9 mouse cellular contexts compared by ENCODE assay signal in the genomic region with DNA sequence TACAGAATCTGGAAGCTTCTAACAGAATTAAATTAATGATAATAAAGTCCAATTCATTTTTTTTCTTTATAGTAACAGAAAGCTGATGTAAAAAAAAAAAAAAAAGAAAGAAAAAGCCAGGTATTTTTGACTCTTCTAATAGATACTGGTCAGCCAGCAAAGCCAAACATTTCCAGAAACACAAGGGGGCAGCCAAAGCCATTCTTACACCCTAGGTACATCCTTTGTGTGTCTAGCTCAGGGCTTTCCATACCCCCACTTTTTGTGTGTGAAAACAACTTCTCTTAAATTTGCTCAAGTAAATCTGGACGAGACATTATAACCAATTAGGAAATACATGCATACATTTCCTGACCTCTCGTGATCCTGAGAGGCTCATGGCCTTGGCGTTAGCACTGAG. TPM values are rescaled to one million over a fixed set of nuclear protein-coding genes. Genes with fewer than 3 reads are reported as not detected.
DNase-seq lines count a peak whose midpoint lies in the region; ATAC-seq and TF ChIP-seq lines count a peak whose summit lies in the region.
"Had no signal": no experiment of that assay in that cellular context is flagged by ENCODE, and none has a peak within 500 bp of the region (broad histone marks: within the 10 kb centered on the region; RNA-seq: fewer than 3 reads in every experiment).

No protein-coding gene starts in this region.

- no peak overlapping the region for H3K4me3 ChIP-seq in forebrain, postnatal 0 days (ENCODE audit: low read depth, low read length)
- H3K4me3 ChIP-seq in forebrain, embryonic 16.5 days (replicated peaks; ENCODE audit: low read length) = no peak overlapping the region
- no peak overlapping the region for H3K4me3 ChIP-seq in layer of hippocampus, adult 2 months
- no peak overlapping the region for H3K4me3 ChIP-seq in forebrain, embryonic 13.5 days
- H3K4me3 ChIP-seq: megakaryocyte, embryonic 14.5 days had no signal

- H3K27ac ChIP-seq in forebrain, postnatal 0 days (ENCODE audit: low read depth, low read length) = no peak overlapping the region
- H3K27ac ChIP-seq in forebrain, embryonic 16.5 days (ENCODE audit: low read length) = no peak overlapping the region
- H3K27ac ChIP-seq in layer of hippocampus, adult 2 months = no peak overlapping the region
- H3K27ac ChIP-seq in forebrain, embryonic 13.5 days = no peak overlapping the region

- peak; percentile 18; the same call in 1 of the 2 replicates for TF ChIP-seq CTCF in forebrain, postnatal 0 days (IDR thresholded peaks at IDR 0.05; ENCODE audit: low read depth)
- TF ChIP-seq CTCF in layer of hippocampus, adult 2 months (conservative IDR thresholded peaks at IDR 0.05) = peak; percentile 65
- peak; percentile 27; the same call in 1 of the 2 replicates for TF ChIP-seq CTCF in brain, embryonic 14.5 days (IDR thresholded peaks at IDR 0.05; ENCODE audit: borderline replicate concordance, extremely low read depth, insufficient read depth, insufficient read length)

- WGBS in forebrain, postnatal 0 days = 90% methylated on average over 3 of the region's 3 CpGs
- 85% methylated on average over 3 of the region's 3 CpGs for WGBS in forebrain, embryonic 16.5 days
- 88% methylated on average over 3 of the region's 3 CpGs for WGBS in forebrain, embryonic 13.5 days

- H3K9ac ChIP-seq in forebrain, postnatal 0 days = no peak overlapping the region
- no peak overlapping the region for H3K9ac ChIP-seq in forebrain, embryonic 16.5 days (replicated peaks; ENCODE audit: low read depth, low read length)
- no peak overlapping the region for H3K9ac ChIP-seq in forebrain, embryonic 13.5 days

- no peak overlapping the region for H3K4me2 ChIP-seq in forebrain, postnatal 0 days (ENCODE audit: low read depth)
- H3K4me2 ChIP-seq in forebrain, embryonic 16.5 days (ENCODE audit: low read length) = no peak overlapping the region
- H3K4me2 ChIP-seq in forebrain, embryonic 13.5 days = no peak overlapping the region

- no peak for DNase-seq in forebrain, postnatal 0 days
- DNase-seq in layer of hippocampus, adult 2 months (ENCODE audit: low spot score in 2 of 2) = no peak
- no peak for DNase-seq in layer of hippocampus, adult 9-10 months (ENCODE audit: low spot score)
- DNase-seq in A20 (ENCODE audit: low read depth, low spot score) = peak; percentile 39
- DNase-seq in brain, embryonic 14.5 days (ENCODE audit: low read depth) = peak; percentile 29
- no peak for DNase-seq in cerebellum, postnatal 4 days (ENCODE audit: low spot score in 2 of 2)

- H3K27me3 ChIP-seq in forebrain, postnatal 0 days (ENCODE audit: insufficient read depth, low read length) = no peaks in the 10 kb centered on the region
- H3K27me3 ChIP-seq in forebrain, embryonic 16.5 days (replicated peaks; ENCODE audit: control insufficient read depth, insufficient read depth, low read length) = no peaks in the 10 kb centered on the region
- no peaks in the 10 kb centered on the region for H3K27me3 ChIP-seq in forebrain, embryonic 13.5 days

- no peaks in the 10 kb centered on the region for H3K4me1 ChIP-seq in forebrain, postnatal 0 days (ENCODE audit: insufficient read depth)
- no peaks in the 10 kb centered on the region for H3K4me1 ChIP-seq in forebrain, embryonic 16.5 days (replicated peaks; ENCODE audit: control insufficient read depth, insufficient read depth, low read length)
- 0 out of 2 replicates have a peak, but pooled peaks cover 3% of the 10 kb centered on the region for H3K4me1 ChIP-seq in forebrain, embryonic 13.5 days
- H3K4me1 ChIP-seq: megakaryocyte, embryonic 14.5 days had no signal

- no peak for ATAC-seq in forebrain, postnatal 0 days
- ATAC-seq in forebrain, embryonic 16.5 days = no peak
- ATAC-seq in forebrain, embryonic 13.5 days = no peak

- no peak for TF ChIP-seq POLR2A in brain, embryonic 14.5 days (IDR thresholded peaks at IDR 0.05; ENCODE audit: borderline replicate concordance, extremely low read depth, insufficient read depth, insufficient read length, poor library complexity, severe bottlenecking)

- no peaks in the 10 kb centered on the region for H3K36me3 ChIP-seq in forebrain, postnatal 0 days (ENCODE audit: insufficient read depth)
- no peaks in the 10 kb centered on the region for H3K36me3 ChIP-seq in forebrain, embryonic 16.5 days (ENCODE audit: control insufficient read depth, insufficient read depth)
- H3K36me3 ChIP-seq in forebrain, embryonic 13.5 days (ENCODE audit: poor library complexity, severe bottlenecking) = no peaks in the 10 kb centered on the region

- H3K9me3 ChIP-seq in forebrain, postnatal 0 days (ENCODE audit: low read length) = no peaks in the 10 kb centered on the region
- no peaks in the 10 kb centered on the region for H3K9me3 ChIP-seq in forebrain, embryonic 16.5 days (ENCODE audit: control insufficient read depth, low read length)
- no peaks in the 10 kb centered on the region for H3K9me3 ChIP-seq in forebrain, embryonic 13.5 days (replicated peaks)
- H3K9me3 ChIP-seq: megakaryocyte, embryonic 14.5 days had no signal

RNA-seq across cellular contexts. Expression of gene Calhm6, which starts 24.0 kb away (rescaled TPM):
- total RNA-seq in forebrain, postnatal 0 days (2014; rRNA removed) = 0.29 TPM in 1 of 2 replicates, not detected in the other
- polyA plus RNA-seq in forebrain, postnatal 0 days (2015; fragmentation: Nextera tagmentation; extraction: Ambion mirVana) = 0.69 and 0.84 TPM in 2 replicates
- 0.19 and 0.22 TPM in 2 replicates for polyA plus RNA-seq in forebrain, embryonic 16.5 days (2015; fragmentation: Nextera tagmentation; extraction: Ambion mirVana)
- total RNA-seq in layer of hippocampus, adult 2 months (2021) = under 1 TPM; 0.44 to 0.56 TPM
- 0.23 and 0.38 TPM in 2 replicates for polyA plus RNA-seq in brain, embryonic 14.5 days (2012; rRNA removed)
- 0.21 and 0.33 TPM in 2 replicates for polyA plus RNA-seq in forebrain, embryonic 13.5 days (2015; fragmentation: Nextera tagmentation; extraction: Ambion mirVana)

RNA-seq across cellular contexts. Expression of gene Calhm5, which starts 55.5 kb away (rescaled TPM):
- 0.76 and 1.9 TPM in 2 replicates for total RNA-seq in forebrain, postnatal 0 days (2014; rRNA removed)
- 0.42 and 0.79 TPM in 2 replicates for polyA plus RNA-seq in forebrain, postnatal 0 days (2015; fragmentation: Nextera tagmentation; extraction: Ambion mirVana)
- polyA plus RNA-seq in forebrain, embryonic 16.5 days (2015; fragmentation: Nextera tagmentation; extraction: Ambion mirVana) = 0.45 and 0.51 TPM in 2 replicates
- total RNA-seq in layer of hippocampus, adult 2 months (2021) = 1 to 10 TPM; 3.9 to 4.7 TPM
- polyA plus RNA-seq in brain, embryonic 14.5 days (2012; rRNA removed) = 0.16 and 0.33 TPM in 2 replicates
- 0.18 and 0.28 TPM in 2 replicates for polyA plus RNA-seq in forebrain, embryonic 13.5 days (2015; fragmentation: Nextera tagmentation; extraction: Ambion mirVana)

RNA-seq across cellular contexts. Expression of gene Dse, which starts 55.7 kb away (rescaled TPM):
- total RNA-seq in forebrain, postnatal 0 days (2014; rRNA removed) = 14.1 and 19.5 TPM in 2 replicates
- polyA plus RNA-seq in forebrain, postnatal 0 days (2015; fragmentation: Nextera tagmentation; extraction: Ambion mirVana) = 4.8 and 5.6 TPM in 2 replicates
- 4.5 and 6.2 TPM in 2 replicates for polyA plus RNA-seq in forebrain, embryonic 16.5 days (2015; fragmentation: Nextera tagmentation; extraction: Ambion mirVana)
- total RNA-seq in layer of hippocampus, adult 2 months (2021) = 1 to 10 TPM; 6.2 to 7.3 TPM
- polyA plus RNA-seq in brain, embryonic 14.5 days (2012; rRNA removed) = 5.6 and 7.6 TPM in 2 replicates
- polyA plus RNA-seq in forebrain, embryonic 13.5 days (2015; fragmentation: Nextera tagmentation; extraction: Ambion mirVana) = 4.6 and 4.9 TPM in 2 replicates

Comparison
In these comparisons a context has a peak if more than half of its experiments do, and no peak if none do; other contexts are left out.
1. DNase-seq: peak in A20 (single experiment) and brain, embryonic 14.5 days (single experiment); none in forebrain, postnatal 0 days (single experiment), layer of hippocampus, adult 2 months (0 of 2), layer of hippocampus, adult 9-10 months (single experiment) and cerebellum, postnatal 4 days (0 of 2).
2. Peak in every context shown above with its lines, with median percentiles within 50 percentile points of each other: CTCF ChIP-seq.